Mouse (Mus musculus): ENCODE measurements around the gene Vps37d. TPM values are rescaled to one million over a fixed set of nuclear protein-coding genes. Genes with fewer than 3 reads are reported as not detected.

Vps37d gene
- polyA plus RNA-seq, 1 experiment from 2014 or later = 10.7 TPM

DNA sequence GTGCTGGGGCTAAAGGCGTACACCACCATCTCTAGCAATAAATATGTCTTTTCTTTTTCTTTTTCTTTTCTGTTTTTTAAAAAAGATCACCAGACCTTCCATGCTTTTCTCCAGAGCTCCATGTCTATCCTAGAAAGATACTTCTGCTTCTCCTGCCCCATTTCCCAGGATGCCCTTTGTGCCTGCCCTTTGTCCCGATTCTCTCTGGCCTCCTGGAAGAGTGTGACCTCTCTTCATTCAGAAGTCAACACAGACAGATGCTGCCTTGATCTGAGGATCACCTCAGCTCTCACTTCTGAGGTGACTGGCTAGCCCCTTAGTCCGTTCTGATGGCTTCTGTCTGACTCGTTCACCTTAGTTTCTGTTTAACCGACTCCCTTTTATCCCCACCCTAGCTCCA, 2.5 kb upstream of the Vps37d start:
- H3K27ac ChIP-seq (replicated peaks; ENCODE audit: low read depth, low read length) = no peak overlapping the region
- no peak overlapping the region for H3K4me3 ChIP-seq (ENCODE audit: low read depth, low read length)
- H3K9ac ChIP-seq (ENCODE audit: low read length) = no peak overlapping the region
- no peaks in the 10 kb centered on the region for H3K9me3 ChIP-seq (ENCODE audit: control insufficient read depth, low read length)
- H3K4me2 ChIP-seq (ENCODE audit: low read depth, severe bottlenecking) = no peak overlapping the region
- peaks cover 2% of the 10 kb centered on the region; the same call in 1 of the 2 replicates for H3K36me3 ChIP-seq (ENCODE audit: control insufficient read depth, insufficient read depth, low read length)
- 88% methylated on average over 5 of the region's 5 CpGs for WGBS
- no peaks in the 10 kb centered on the region for H3K27me3 ChIP-seq (ENCODE audit: control insufficient read depth, insufficient read depth, low read length)
- no peak for ATAC-seq (ENCODE audit: insufficient number of reproducible peaks, low FRiP score, low TSS enrichment, low read depth)
- H3K4me1 ChIP-seq (ENCODE audit: control insufficient read depth, insufficient read depth, low read length) = no peaks in the 10 kb centered on the region
- DNase-seq (ENCODE audit: low spot score) = no peak

DNA sequence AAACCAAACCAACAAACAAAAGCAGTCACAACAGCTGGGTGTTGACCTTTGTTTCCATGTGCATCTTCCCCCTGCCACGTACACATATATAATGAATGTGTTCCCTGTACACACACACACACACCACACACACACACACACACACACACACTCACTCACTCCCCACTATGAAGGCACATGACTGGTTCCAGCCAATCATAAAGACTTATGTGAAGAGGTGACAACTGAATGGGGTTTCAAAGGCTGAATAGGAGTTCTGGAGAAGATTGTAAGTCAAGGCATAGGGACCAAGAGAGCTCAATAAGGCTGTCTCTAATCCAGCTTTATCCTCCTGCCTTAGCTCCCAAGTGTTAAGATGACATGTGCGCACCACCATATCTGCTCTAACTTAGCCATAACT, 1.5 kb upstream of the Vps37d start:
- ATAC-seq (ENCODE audit: insufficient number of reproducible peaks, low FRiP score, low TSS enrichment, low read depth) = no peak
- 96% methylated on average over 2 of the region's 2 CpGs for WGBS
- no peak overlapping the region for H3K4me3 ChIP-seq (ENCODE audit: low read depth, low read length)

DNA sequence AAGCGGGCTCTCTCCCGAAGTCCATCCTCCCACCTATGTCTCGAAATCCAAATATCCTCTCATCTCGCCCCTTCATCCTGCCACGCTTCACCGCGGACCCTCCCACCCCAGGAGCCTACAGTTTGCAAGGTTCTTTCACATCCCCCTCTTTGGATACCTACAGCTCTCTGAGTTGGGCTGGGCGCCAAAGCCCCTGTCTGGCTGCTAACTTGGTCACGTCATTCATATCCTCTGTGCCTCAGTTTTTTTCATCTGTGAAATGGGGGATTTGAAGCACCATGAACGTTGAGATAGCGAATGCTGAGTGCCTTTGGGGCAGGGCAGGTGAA, 380 bp upstream of the Vps37d start:
- Histone ChIP-seq H3K4me2 (ENCODE audit: low read depth, severe bottlenecking) (peak overlapping the region; percentile 76), H3K9ac (ENCODE audit: low read length) (peak overlapping the region; percentile 9; the same call in 1 of the 2 replicates), H3K4me3 (ENCODE audit: low read depth, low read length) (peak overlapping the region; percentile 93), H3K36me3 (ENCODE audit: control insufficient read depth, insufficient read depth, low read length) (peaks cover 3% of the 10 kb centered on the region; the same call in 1 of the 2 replicates), H3K27me3 (ENCODE audit: control insufficient read depth, insufficient read depth, low read length) (no peaks in the 10 kb centered on the region), H3K4me1 (ENCODE audit: control insufficient read depth, insufficient read depth, low read length) (peaks cover 5% of the 10 kb centered on the region), H3K27ac (replicated peaks; ENCODE audit: low read depth, low read length) (no peak overlapping the region), H3K9me3 (ENCODE audit: control insufficient read depth, low read length) (no peaks in the 10 kb centered on the region)
- peak; percentile 37; the same call in 1 of the 2 replicates for ATAC-seq (ENCODE audit: insufficient number of reproducible peaks, low FRiP score, low TSS enrichment, low read depth)
- no peak for DNase-seq (ENCODE audit: low spot score)
- WGBS = 1% methylated on average over 11 of the region's 11 CpGs

More for the DNA sequence above, 1.5 kb upstream of the Vps37d start:
- DNase-seq (ENCODE audit: low spot score) = no peak
- Histone ChIP-seq H3K36me3 (ENCODE audit: control insufficient read depth, insufficient read depth, low read length) (peaks cover 3% of the 10 kb centered on the region; the same call in 1 of the 2 replicates), H3K27me3 (ENCODE audit: control insufficient read depth, insufficient read depth, low read length) (no peaks in the 10 kb centered on the region), H3K9ac (ENCODE audit: low read length) (no peak overlapping the region), H3K27ac (replicated peaks; ENCODE audit: low read depth, low read length) (no peak overlapping the region), H3K4me1 (ENCODE audit: control insufficient read depth, insufficient read depth, low read length) (no peaks in the 10 kb centered on the region), H3K9me3 (ENCODE audit: control insufficient read depth, low read length) (no peaks in the 10 kb centered on the region), H3K4me2 (ENCODE audit: low read depth, severe bottlenecking) (no peak overlapping the region)

DNA sequence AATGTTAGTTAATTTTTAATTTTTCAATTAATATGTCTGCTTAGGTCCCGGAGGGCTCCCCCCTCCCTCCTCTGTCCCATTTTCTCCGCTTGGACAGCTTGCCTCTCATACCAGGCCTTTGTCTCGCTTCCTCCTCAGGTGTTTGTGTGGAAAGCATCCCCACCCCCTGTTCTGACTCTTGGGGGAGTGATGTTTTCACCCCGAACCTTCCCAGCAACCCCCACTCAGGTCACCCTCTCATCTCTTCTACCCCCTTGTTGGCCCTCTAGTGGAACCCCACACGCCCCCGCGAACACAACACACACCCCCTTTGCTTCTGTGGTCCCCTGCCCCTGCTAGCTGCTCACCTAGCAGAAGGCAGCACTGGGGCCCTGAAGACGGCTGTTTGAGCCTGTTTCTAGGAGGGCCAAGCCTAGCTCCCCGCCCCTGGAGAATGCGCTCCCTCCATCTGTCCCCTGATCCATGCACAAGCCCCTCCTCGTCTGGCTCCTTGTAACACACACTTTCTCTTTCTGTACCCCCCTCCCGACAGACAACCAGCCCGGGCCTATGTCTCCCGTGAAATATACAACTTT, 1.0 kb downstream of the Vps37d start:
- ATAC-seq (ENCODE audit: insufficient number of reproducible peaks, low FRiP score, low TSS enrichment, low read depth) (peak; percentile 48; the same call in 1 of the 2 replicates), DNase-seq (ENCODE audit: low spot score) (peak; percentile 62)
- Histone ChIP-seq H3K27ac (replicated peaks; ENCODE audit: low read depth, low read length) (peak overlapping the region; percentile 70; the same call in 1 of the 2 replicates), H3K36me3 (ENCODE audit: control insufficient read depth, insufficient read depth, low read length) (peaks cover 3% of the 10 kb centered on the region), H3K4me2 (ENCODE audit: low read depth, severe bottlenecking) (peak overlapping the region; percentile 76), H3K9me3 (ENCODE audit: control insufficient read depth, low read length) (no peaks in the 10 kb centered on the region), H3K27me3 (ENCODE audit: control insufficient read depth, insufficient read depth, low read length) (no peaks in the 10 kb centered on the region), H3K9ac (ENCODE audit: low read length) (peak overlapping the region; percentile 97), H3K4me1 (ENCODE audit: control insufficient read depth, insufficient read depth, low read length) (peaks cover 10% of the 10 kb centered on the region), H3K4me3 (ENCODE audit: low read depth, low read length) (peak overlapping the region; percentile 93)
- 28% methylated on average over 14 of the region's 14 CpGs for WGBS

DNA sequence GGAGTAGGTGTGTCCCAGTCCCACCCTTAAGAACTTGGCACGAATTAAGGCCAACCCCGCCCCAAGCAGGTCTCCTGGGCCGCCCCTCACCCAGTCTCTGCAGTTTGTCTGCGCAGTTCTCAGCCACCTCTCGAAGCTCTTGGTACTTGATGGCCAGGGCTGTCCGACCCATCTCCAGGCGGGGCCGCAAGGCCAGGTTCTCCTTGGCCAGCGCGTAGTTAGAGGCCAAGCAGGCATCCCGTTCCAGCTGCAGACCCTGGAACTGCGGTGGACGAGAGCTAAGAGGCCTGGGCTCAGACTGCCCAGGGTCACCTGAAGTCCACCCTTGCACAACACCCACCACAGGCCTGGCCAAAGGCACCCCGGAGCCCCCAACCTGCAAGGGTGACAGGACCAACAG, 1.7 kb downstream of the Vps37d start:
- Histone ChIP-seq H3K27me3 (ENCODE audit: control insufficient read depth, insufficient read depth, low read length) (no peaks in the 10 kb centered on the region), H3K9ac (ENCODE audit: low read length) (no peak overlapping the region), H3K27ac (replicated peaks; ENCODE audit: low read depth, low read length) (no peak overlapping the region), H3K9me3 (ENCODE audit: control insufficient read depth, low read length) (no peaks in the 10 kb centered on the region), H3K4me1 (ENCODE audit: control insufficient read depth, insufficient read depth, low read length) (peaks cover 10% of the 10 kb centered on the region), H3K4me2 (ENCODE audit: low read depth, severe bottlenecking) (no peak overlapping the region), H3K4me3 (ENCODE audit: low read depth, low read length) (no peak overlapping the region), H3K36me3 (ENCODE audit: control insufficient read depth, insufficient read depth, low read length) (peaks cover 3% of the 10 kb centered on the region)
- WGBS = 87% methylated on average over 14 of the region's 14 CpGs
- DNase-seq (ENCODE audit: low spot score) = no peak
- ATAC-seq (ENCODE audit: insufficient number of reproducible peaks, low FRiP score, low TSS enrichment, low read depth) = no peak

DNA sequence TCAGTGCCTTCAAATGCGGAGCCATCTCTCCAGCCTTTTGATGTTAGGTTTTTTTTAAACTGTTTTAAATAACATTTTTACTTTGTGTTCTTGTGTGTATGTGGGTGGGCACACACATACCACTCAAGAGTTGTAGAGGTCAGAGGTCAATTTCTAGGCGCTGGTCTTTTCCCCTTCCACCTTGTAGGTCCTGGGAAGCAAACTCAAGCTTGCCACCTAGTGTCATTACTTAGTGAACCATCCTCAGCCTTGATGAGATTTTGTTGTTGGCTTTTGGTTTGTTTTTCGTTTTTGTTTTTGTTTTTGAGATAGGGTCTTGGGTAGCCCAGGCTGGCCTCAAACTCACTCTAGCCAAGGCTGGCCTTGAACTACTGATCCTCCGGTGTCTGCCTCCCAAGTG, 2.4 kb downstream of the Vps37d start:
- Histone ChIP-seq H3K36me3 (ENCODE audit: control insufficient read depth, insufficient read depth, low read length) (peaks cover 5% of the 10 kb centered on the region), H3K9me3 (ENCODE audit: control insufficient read depth, low read length) (no peaks in the 10 kb centered on the region), H3K27ac (replicated peaks; ENCODE audit: low read depth, low read length) (no peak overlapping the region), H3K4me1 (ENCODE audit: control insufficient read depth, insufficient read depth, low read length) (peaks cover 10% of the 10 kb centered on the region), H3K9ac (ENCODE audit: low read length) (no peak overlapping the region), H3K27me3 (ENCODE audit: control insufficient read depth, insufficient read depth, low read length) (no peaks in the 10 kb centered on the region), H3K4me3 (ENCODE audit: low read depth, low read length) (no peak overlapping the region), H3K4me2 (ENCODE audit: low read depth, severe bottlenecking) (no peak overlapping the region)
- DNase-seq (ENCODE audit: low spot score) = no peak
- WGBS = 63% methylated on average over 4 of the region's 4 CpGs
- ATAC-seq (ENCODE audit: insufficient number of reproducible peaks, low FRiP score, low TSS enrichment, low read depth) = no peak

DNA sequence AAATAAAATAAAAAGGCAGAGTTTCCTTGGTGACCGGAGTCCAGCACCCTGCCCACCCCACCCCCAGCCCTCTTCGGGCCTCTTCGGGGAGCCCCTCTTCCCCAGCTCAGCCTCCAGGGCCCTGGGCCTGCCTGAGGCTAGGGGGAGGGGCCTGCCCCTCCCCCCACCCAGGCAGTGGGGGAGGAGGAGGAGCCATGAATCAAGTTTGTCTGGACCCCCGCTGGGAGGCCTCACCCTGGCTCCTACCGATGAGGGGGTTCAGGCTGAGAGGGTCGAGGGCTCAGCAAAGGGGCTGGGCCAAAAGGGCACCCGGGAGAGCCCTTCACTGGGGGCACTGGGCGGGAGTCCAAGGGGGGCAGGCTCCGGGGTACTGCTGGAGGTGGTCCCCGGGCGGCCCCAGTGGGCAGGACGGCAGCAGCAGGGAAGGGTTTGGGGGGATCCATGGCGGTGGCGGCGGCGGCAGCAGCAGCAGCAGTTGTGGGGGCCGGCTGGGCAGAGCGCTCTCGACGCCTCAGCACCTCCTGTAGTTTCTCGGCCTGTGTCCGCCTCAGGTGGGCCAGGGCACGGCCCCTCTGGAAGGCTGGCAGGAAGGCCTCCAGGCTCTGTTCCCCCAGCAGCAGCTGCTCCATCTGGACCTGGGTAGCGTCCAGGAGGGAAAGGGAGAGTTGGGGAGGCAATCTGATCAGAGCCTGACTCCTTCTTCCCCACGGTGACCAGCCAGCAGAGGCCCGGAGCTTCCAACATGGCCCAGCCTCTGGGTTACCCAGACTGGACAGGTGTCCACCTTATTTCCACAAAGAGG, 4.5 kb downstream of the Vps37d start:
- DNase-seq (ENCODE audit: low spot score) (peak; percentile 38), ATAC-seq (ENCODE audit: insufficient number of reproducible peaks, low FRiP score, low TSS enrichment, low read depth) (no peak)
- H3K36me3 ChIP-seq (ENCODE audit: control insufficient read depth, insufficient read depth, low read length) = peaks cover 5% of the 10 kb centered on the region
- peak overlapping the region; percentile 45; the same call in 1 of the 2 replicates for H3K9ac ChIP-seq (ENCODE audit: low read length)
- peak overlapping the region; percentile 3; the same call in 1 of the 2 replicates for H3K4me2 ChIP-seq (ENCODE audit: low read depth, severe bottlenecking)
- no peak overlapping the region for H3K4me3 ChIP-seq (ENCODE audit: low read depth, low read length)
- peaks cover 10% of the 10 kb centered on the region for H3K4me1 ChIP-seq (ENCODE audit: control insufficient read depth, insufficient read depth, low read length)
- H3K27ac ChIP-seq (replicated peaks; ENCODE audit: low read depth, low read length) = no peak overlapping the region
- H3K9me3 ChIP-seq (ENCODE audit: control insufficient read depth, low read length) = no peaks in the 10 kb centered on the region
- H3K27me3 ChIP-seq (ENCODE audit: control insufficient read depth, insufficient read depth, low read length) = no peaks in the 10 kb centered on the region
- WGBS = 15% methylated on average over 26 of the region's 26 CpGs

DNA sequence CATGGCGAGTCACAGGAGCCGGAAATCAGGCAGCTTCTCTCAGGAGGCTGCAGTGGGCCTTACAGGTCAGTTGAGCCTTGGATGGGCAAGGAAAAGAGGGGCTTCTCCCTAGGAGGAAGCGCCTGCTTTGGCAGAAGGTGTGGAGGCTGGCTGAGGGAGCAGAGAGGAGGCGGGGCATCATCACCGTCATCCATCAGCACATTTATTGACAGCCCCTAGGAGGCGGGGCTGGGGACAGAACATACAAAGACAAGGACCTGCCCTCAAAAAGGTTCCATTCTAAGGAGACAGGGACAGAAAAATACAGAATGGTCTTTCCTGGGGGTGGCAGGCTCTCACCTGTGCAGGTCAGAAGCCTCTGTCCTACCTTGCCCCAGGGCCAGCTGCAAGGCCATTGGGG, 5.3 kb downstream of the Vps37d start:
- Histone ChIP-seq H3K4me1 (ENCODE audit: control insufficient read depth, insufficient read depth, low read length) (peaks cover 10% of the 10 kb centered on the region), H3K4me2 (ENCODE audit: low read depth, severe bottlenecking) (no peak overlapping the region), H3K36me3 (ENCODE audit: control insufficient read depth, insufficient read depth, low read length) (peaks cover 5% of the 10 kb centered on the region), H3K4me3 (ENCODE audit: low read depth, low read length) (no peak overlapping the region), H3K27me3 (ENCODE audit: control insufficient read depth, insufficient read depth, low read length) (no peaks in the 10 kb centered on the region), H3K27ac (replicated peaks; ENCODE audit: low read depth, low read length) (no peak overlapping the region), H3K9me3 (ENCODE audit: control insufficient read depth, low read length) (no peaks in the 10 kb centered on the region; the same call in 1 of the 2 replicates), H3K9ac (ENCODE audit: low read length) (no peak overlapping the region)
- ATAC-seq (ENCODE audit: insufficient number of reproducible peaks, low FRiP score, low TSS enrichment, low read depth) = no peak
- DNase-seq (ENCODE audit: low spot score) = no peak
- WGBS = 47% methylated on average over 6 of the region's 6 CpGs
